Mouse (Mus musculus) B cell, adult 62 days (primary cell): ENCODE data around the gene Cit. TPM values are rescaled to one million over a fixed set of nuclear protein-coding genes. Genes with fewer than 3 reads are reported as not detected.

ENCODE experiments used
- total RNA-seq: library from RNA; stranded (reverse); gene quantifications from 4 replicates; pipeline ENCODE4 v1.2.4, GENCODE M21; 2023

The Cit gene
- total RNA-seq = 3.4 to 6.4 TPM (median 4.5 TPM) in 4 replicates

DNA sequence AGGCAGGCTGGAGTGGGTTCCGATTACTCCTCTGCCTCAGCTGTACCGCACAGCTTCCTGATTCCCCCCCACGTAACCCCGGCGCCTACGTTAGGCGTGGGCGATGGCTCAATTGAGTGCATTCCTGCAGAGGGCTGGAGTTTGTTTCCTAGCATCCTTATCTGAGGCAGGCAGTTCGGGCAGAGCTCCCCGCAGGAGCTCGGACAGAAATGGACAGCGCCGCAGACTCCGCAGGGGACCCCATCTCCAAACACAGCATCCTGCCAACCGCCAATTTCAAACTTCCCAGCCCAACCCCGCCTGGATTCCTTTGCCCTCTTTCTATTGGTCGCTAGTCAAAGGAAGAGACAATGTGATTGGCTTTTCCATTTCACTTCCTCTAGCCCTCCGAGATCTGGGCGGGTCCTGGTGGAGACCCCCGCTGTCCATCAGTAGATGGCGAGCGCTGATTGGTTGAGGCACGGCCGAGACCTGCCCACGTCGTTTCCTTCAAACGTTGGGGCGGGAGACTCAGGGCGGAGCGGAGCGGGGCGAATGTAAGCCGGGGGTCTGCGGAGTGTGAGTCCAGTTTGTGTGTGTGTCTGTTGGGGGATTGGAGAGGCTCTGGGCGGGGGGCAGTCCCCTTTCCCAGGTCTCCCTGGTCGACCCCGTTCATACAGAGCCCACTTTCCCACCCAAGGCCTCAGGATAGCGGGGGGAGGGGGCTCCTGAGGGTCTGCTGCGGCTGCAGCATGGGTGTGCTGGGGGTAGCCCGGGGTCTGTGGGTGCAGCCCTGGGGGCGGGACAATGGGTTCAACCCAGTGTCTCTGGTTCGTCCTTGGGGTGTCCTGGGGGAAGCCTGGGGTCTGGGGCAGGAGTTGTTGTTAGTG, at the start of gene Cit:
Gene Cit (plus strand): TSS at position 513 of the 869 bp plus-strand sequence.

DNA sequence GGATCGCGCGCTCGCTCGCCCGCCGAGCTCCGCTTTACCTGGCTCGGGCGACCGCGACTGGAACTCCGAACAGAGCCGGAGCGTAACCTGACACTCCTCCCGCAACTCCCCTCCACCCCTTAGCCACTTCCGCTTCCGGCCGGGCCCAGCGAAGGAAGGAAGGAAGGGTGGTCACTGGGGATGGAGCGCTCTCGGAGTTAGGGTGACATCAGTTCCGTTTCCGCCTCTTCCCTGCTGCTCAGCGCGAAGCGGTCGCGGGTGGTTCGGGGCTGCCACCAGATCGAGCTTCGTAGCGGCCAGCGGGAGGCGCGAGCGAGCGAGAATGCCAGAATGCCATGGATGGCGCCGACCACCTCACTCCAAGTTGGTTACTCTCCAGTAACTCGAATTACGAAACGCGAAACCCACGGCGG, 179.3 kb downstream of the Cit start, which contains the start of gene Prkab1:
Gene Prkab1 (minus strand): TSS at position 182 of the 413 bp plus-strand sequence.

Other genes with a start within 250 kb of the Cit start
- gene Rab35, start 213.4 kb upstream of the Cit start, total RNA-seq = 57.3 to 68.7 TPM (median 63.6 TPM) in 4 replicates
- gene Bicdl1, start 113.7 kb upstream of the Cit start, total RNA-seq = 2.6 to 6.5 TPM (median 4.3 TPM) in 4 replicates
- gene Prkab1, start 179.2 kb downstream of the Cit start, total RNA-seq = 64.6 to 85.8 TPM (median 74.0 TPM) in 4 replicates
- not detected in 4 replicates for gene Tmem233, start 238.0 kb downstream of the Cit start, total RNA-seq